Mouse (Mus musculus) hindbrain, embryonic 12.5 days (tissue): Measurements from ENCODE around the gene Arid1a. TPM values are rescaled to one million over a fixed set of nuclear protein-coding genes. Genes with fewer than 3 reads are reported as not detected.
A peak's percentile ranks its signal among the peaks of the same experiment; 100 is the strongest.

Source experiments
- ATAC-seq: fragments of 200-750 bp; cut with Nextera tagmentation; 2 replicates; pipeline ENCODE4 v1.8.0; 2017; ENCODE audit warnings: moderate TSS enrichment; ENCODE audit not compliant: low FRiP score
- H3K27ac ChIP-seq: fragments of 300-500 bp; sonication (generic); 2 replicates; pipeline ENCODE4 v1.5.1; 2016; ENCODE audit warnings: mild to moderate bottlenecking
- H3K27me3 ChIP-seq: fragments of 300-500 bp; sonication (generic); 2 replicates; pipeline ENCODE4 v1.6.1; 2016; ENCODE audit warnings: mild to moderate bottlenecking
- H3K36me3 ChIP-seq: fragments of 300-500 bp; sonication (generic); 2 replicates; pipeline ENCODE4 v1.6.1; 2016; ENCODE audit warnings: mild to moderate bottlenecking
- H3K4me1 ChIP-seq: fragments of 300-500 bp; sonication (generic); 2 replicates; pipeline ENCODE4 v1.6.1; 2016
- H3K4me2 ChIP-seq: fragments of 300-500 bp; sonication (generic); replicated peaks from 2 replicates; pipeline ENCODE4 v1.6.1; 2016; ENCODE audit warnings: mild to moderate bottlenecking
- H3K4me3 ChIP-seq: fragments of 300-500 bp; sonication (generic); 2 replicates; pipeline ENCODE4 v1.5.1; 2016; ENCODE audit warnings: mild to moderate bottlenecking
- H3K9ac ChIP-seq: fragments of 300-500 bp; sonication (generic); 2 replicates; pipeline ENCODE4 v1.6.1; 2016; ENCODE audit warnings: mild to moderate bottlenecking, moderate library complexity
- H3K9me3 ChIP-seq: fragments of 300-500 bp; sonication (generic); replicated peaks from 2 replicates; pipeline ENCODE4 v1.6.1; 2016; ENCODE audit warnings: mild to moderate bottlenecking
- WGBS: fragments of 180-500 bp; shearing (Covaris S2); methylation state at CpG from one replicate; pipeline ENCODE4 v1.1.7; 2016; 5-methylcytosine and 5-hydroxymethylcytosine counted together
- polyA plus RNA-seq: library from polyadenylated mRNA; unstranded; fragments of >200 nt; fragmentation: Nextera tagmentation; extraction: Ambion mirVana; gene quantifications from 2 replicates; pipeline ENCODE4 v1.2.1, GENCODE M21; 2016

Arid1a gene
- polyA plus RNA-seq, 1 experiment from 2014 or later = 44.3 TPM

DNA sequence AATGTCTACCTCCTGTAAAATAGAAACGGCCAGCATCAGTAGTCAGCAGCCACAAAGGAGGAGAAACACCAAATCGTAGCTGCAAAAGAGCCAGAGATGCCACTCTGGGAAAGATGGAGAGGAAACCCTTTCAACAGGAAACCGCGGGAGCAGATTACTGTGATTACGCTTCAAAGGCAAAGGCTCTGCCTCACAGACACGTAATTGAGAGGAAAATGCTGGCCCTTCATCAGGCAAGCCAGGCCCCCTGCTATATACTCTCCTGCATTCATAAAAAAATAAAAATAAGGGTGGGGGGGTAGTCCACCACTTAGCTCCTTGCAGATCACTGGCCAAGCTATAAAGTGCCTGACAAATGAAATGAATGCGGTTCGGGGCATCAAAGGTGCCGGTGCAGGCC is 28.3 kb downstream of the Arid1a start:
- ATAC-seq = no peak
- H3K4me2 ChIP-seq = no peak overlapping the region
- H3K9ac ChIP-seq = no peak overlapping the region
- 59% methylated on average over 9 of the region's 9 CpGs for WGBS
- H3K27ac ChIP-seq = no peak overlapping the region
- no peaks in the 10 kb centered on the region for H3K9me3 ChIP-seq
- peaks cover 65% of the 10 kb centered on the region for H3K4me1 ChIP-seq
- H3K36me3 ChIP-seq = 0 out of 2 replicates have a peak, but pooled peaks cover 7% of the 10 kb centered on the region
- no peaks in the 10 kb centered on the region for H3K27me3 ChIP-seq
- no peak overlapping the region for H3K4me3 ChIP-seq

DNA sequence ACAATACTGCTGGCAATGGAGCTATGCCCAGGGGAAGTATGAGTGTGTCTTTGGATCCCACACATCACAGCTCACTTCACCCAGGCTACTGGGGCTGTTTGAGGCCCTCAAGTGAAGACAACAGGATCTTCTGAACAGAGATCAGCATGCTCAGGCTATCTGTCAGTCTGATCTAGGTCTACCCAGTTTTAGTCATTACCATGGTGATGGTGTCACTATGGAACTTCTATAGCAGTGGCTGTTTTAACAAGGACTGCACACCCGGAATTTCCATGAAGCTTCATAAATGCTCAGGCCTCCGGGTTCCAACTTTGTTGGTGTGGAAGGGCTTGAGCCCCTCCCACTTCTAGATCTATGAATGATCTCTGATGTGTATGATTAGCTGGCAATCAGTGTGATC is 30.9 kb downstream of the Arid1a start:
- Histone ChIP-seq H3K9me3 (no peaks in the 10 kb centered on the region), H3K4me1 (peaks cover 42% of the 10 kb centered on the region), H3K9ac (no peak overlapping the region), H3K4me3 (no peak overlapping the region), H3K27me3 (no peaks in the 10 kb centered on the region), H3K36me3 (peaks cover 27% of the 10 kb centered on the region), H3K4me2 (no peak overlapping the region), H3K27ac (no peak overlapping the region)
- 69% methylated on average over 2 of the region's 2 CpGs for WGBS
- ATAC-seq = no peak

GRCm38 (mm10) chr4:133719791-133720190 is 36.8 kb downstream of the Arid1a start:
- 94% methylated on average over 3 of the region's 3 CpGs for WGBS
- Histone ChIP-seq H3K9me3 (no peaks in the 10 kb centered on the region), H3K27ac (no peak overlapping the region)

DNA sequence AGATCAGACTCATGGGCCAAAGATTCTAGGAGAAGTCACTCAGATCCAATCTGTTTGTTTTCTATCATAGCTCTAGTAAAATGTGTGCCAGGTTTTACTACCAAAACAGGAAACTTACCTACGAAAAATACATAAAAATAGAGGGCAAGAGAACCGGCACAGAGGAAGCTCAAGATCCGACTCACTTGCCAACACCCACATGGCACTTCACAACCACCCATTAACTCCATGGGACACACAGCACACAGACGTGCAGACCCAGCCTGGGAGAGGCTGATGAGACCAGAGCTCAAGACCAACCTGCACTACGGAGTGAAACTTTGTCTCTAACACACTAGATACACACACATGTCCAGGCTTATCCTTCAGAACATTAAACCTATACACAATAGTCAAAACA is 43.8 kb downstream of the Arid1a start:
- Histone ChIP-seq H3K9me3 (no peaks in the 10 kb centered on the region), H3K27ac (no peak overlapping the region), H3K4me2 (no peak overlapping the region), H3K4me3 (no peak overlapping the region), H3K36me3 (peaks cover 53% of the 10 kb centered on the region), H3K4me1 (peaks cover 13% of the 10 kb centered on the region), H3K9ac (no peak overlapping the region), H3K27me3 (no peaks in the 10 kb centered on the region)
- ATAC-seq = no peak
- WGBS = 88% methylated on average over 5 of the region's 5 CpGs

More at GRCm38 (mm10) chr4:133719791-133720190, 36.8 kb downstream of the Arid1a start:
- Histone ChIP-seq H3K4me1 (no peaks in the 10 kb centered on the region), H3K36me3 (peaks cover 80% of the 10 kb centered on the region), H3K4me2 (no peak overlapping the region), H3K27me3 (no peaks in the 10 kb centered on the region), H3K4me3 (no peak overlapping the region), H3K9ac (no peak overlapping the region)
- no peak for ATAC-seq

DNA sequence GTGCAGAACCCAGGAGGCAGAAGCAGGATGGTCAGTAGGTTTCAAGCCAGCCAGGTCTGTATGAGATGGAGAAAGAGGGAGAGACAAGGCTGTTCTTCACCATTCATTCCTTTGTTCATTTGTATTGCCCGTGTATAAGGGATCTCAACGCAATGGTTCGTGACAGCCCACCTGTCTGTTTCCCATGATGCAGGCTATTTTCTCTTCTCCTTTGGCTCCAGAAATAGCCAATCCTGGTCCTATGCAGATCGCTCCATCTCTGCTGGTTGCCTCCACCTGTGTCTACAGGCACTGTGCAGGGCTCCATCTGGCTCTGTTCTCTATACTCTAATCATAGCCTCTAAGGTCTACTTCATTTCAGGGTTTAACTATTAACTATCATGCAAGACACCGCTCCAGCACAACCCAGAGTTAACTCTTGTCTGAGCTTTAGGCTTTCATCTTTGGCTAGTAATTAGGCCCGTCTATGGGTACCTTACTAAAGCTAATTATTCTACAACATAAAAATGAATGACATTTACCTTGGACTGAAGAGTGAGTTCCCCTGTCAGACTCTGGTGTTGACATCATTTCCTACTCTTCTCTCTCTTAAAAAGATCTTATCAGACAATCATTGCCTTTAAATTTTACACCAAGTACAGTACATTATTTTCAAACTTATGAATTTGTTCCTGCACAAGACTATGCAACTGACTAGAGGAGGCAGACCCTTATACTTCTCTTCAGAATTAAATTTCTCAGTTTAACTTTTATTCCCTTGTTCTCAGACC is 45.1 kb downstream of the Arid1a start:
- no peak overlapping the region for H3K4me2 ChIP-seq
- WGBS = 84% methylated on average over 6 of the region's 6 CpGs
- no peak overlapping the region for H3K9ac ChIP-seq
- no peak overlapping the region for H3K27ac ChIP-seq
- H3K27me3 ChIP-seq = no peaks in the 10 kb centered on the region
- ATAC-seq = no peak
- no peaks in the 10 kb centered on the region for H3K9me3 ChIP-seq
- no peak overlapping the region for H3K4me3 ChIP-seq
- H3K4me1 ChIP-seq = peaks cover 18% of the 10 kb centered on the region
- peaks cover 48% of the 10 kb centered on the region for H3K36me3 ChIP-seq

DNA sequence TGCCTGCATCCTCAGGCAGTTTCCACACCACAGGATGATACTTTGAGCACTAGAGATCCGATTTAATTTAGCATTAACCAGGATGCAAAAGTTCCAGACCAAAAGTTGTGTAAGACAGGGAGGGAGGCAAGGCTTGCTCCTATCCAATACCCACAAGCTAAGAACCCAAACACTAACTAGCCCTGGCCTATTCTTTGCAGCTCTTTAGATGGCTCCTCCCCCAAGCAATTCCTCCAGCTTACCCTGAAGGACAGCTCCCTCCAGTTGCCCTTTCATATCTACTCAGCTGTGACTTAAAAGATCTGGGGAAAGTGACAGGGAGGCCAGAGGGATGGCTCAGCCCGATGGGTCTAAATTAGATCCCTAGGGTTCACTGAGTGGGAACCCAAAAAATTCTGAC is 47.2 kb downstream of the Arid1a start:
- Histone ChIP-seq H3K27me3 (no peaks in the 10 kb centered on the region), H3K4me1 (peaks cover 18% of the 10 kb centered on the region), H3K9me3 (no peaks in the 10 kb centered on the region), H3K27ac (no peak overlapping the region), H3K9ac (no peak overlapping the region), H3K4me2 (no peak overlapping the region), H3K36me3 (peaks cover 48% of the 10 kb centered on the region), H3K4me3 (no peak overlapping the region)
- ATAC-seq = no peak
- WGBS = 54% methylated on average over 2 of the region's 2 CpGs

- H3K27me3 ChIP-seq = no peaks in the 10 kb centered on the region
- no peak for ATAC-seq
- H3K4me3 ChIP-seq = no peak overlapping the region
- WGBS = 32% methylated on average over 1 of the region's 1 CpGs
- H3K9me3 ChIP-seq = no peaks in the 10 kb centered on the region
- no peak overlapping the region for H3K9ac ChIP-seq
- peaks cover 18% of the 10 kb centered on the region for H3K4me1 ChIP-seq
- H3K4me2 ChIP-seq = no peak overlapping the region
- H3K36me3 ChIP-seq = peaks cover 39% of the 10 kb centered on the region
- peak overlapping the region; percentile 31 for H3K27ac ChIP-seq
These were observed 49.1 kb downstream of the Arid1a start for GRCm38 (mm10) chr4:133707464-133707863.

- H3K27me3 ChIP-seq = no peaks in the 10 kb centered on the region
- H3K4me1 ChIP-seq = peaks cover 18% of the 10 kb centered on the region
- H3K27ac ChIP-seq = peak overlapping the region; percentile 36; the same call in 1 of the 2 replicates
- no peak overlapping the region for H3K4me2 ChIP-seq
- peaks cover 38% of the 10 kb centered on the region for H3K36me3 ChIP-seq
- ATAC-seq = no peak
- no peak overlapping the region for H3K4me3 ChIP-seq
- no peak overlapping the region for H3K9ac ChIP-seq
- H3K9me3 ChIP-seq = no peaks in the 10 kb centered on the region
- WGBS = 64% methylated on average over 8 of the region's 8 CpGs
These were observed 49.6 kb downstream of the Arid1a start for GRCm38 (mm10) chr4:133706956-133707355.

- ATAC-seq = no peak
- H3K27ac ChIP-seq = no peak overlapping the region
- no peak overlapping the region for H3K9ac ChIP-seq
- no peak overlapping the region for H3K4me3 ChIP-seq
- WGBS = 96% methylated on average over 4 of the region's 4 CpGs
- H3K4me1 ChIP-seq = peaks cover 17% of the 10 kb centered on the region
- H3K9me3 ChIP-seq = no peaks in the 10 kb centered on the region
- no peak overlapping the region for H3K4me2 ChIP-seq
- H3K36me3 ChIP-seq = peaks cover 44% of the 10 kb centered on the region
- H3K27me3 ChIP-seq = no peaks in the 10 kb centered on the region
These were observed 51.5 kb downstream of the Arid1a start for GRCm38 (mm10) chr4:133705062-133705461.

- Histone ChIP-seq H3K9ac (no peak overlapping the region), H3K36me3 (peaks cover 44% of the 10 kb centered on the region), H3K9me3 (no peaks in the 10 kb centered on the region), H3K4me1 (no peaks in the 10 kb centered on the region), H3K27ac (no peak overlapping the region), H3K27me3 (no peaks in the 10 kb centered on the region), H3K4me3 (no peak overlapping the region), H3K4me2 (no peak overlapping the region)
- WGBS = 89% methylated on average over 11 of the region's 11 CpGs
- ATAC-seq = no peak
These were observed 55.6 kb downstream of the Arid1a start for GRCm38 (mm10) chr4:133700905-133701368.

- ATAC-seq = no peak
- peaks cover 3% of the 10 kb centered on the region; the same call in 1 of the 2 replicates for H3K4me1 ChIP-seq
- H3K27me3 ChIP-seq = no peaks in the 10 kb centered on the region
- no peak overlapping the region for H3K4me3 ChIP-seq
- 85% methylated on average over 3 of the region's 3 CpGs for WGBS
- H3K9me3 ChIP-seq = no peaks in the 10 kb centered on the region
- H3K9ac ChIP-seq = no peak overlapping the region
- no peak overlapping the region for H3K27ac ChIP-seq
- H3K4me2 ChIP-seq = no peak overlapping the region
- H3K36me3 ChIP-seq = peaks cover 71% of the 10 kb centered on the region
These were observed 61.2 kb downstream of the Arid1a start for GRCm38 (mm10) chr4:133695363-133695762.

DNA sequence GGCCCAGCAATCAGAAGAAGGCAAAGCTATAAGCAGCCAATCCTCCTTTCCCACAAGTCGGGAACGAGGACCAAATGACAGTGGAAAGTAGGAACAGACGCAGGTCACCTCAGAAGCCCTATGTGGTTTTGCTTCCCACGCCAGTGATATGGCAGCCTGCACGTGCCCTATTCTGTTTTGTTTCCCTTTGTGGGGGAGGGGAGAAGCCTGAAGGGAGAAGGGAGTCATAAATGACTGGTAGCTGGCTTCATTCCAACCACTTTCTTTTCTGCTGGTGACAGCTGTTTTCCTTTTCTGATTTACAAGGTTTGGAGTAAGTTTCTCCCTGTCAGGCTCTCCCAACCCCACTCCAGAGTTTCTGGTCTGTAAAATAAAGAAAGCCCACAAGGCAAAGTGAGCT is 66.3 kb downstream of the Arid1a start:
- WGBS = 50% methylated on average over 5 of the region's 5 CpGs
- Histone ChIP-seq H3K9ac (no peak overlapping the region), H3K4me1 (peaks cover 8% of the 10 kb centered on the region), H3K27ac (peak overlapping the region; percentile 36; the same call in 1 of the 2 replicates), H3K9me3 (no peaks in the 10 kb centered on the region), H3K36me3 (peaks cover 99% of the 10 kb centered on the region), H3K4me2 (no peak overlapping the region), H3K27me3 (no peaks in the 10 kb centered on the region), H3K4me3 (no peak overlapping the region)
- ATAC-seq = no peak
